Mouse (Mus musculus) cerebellum, adult 2 months (tissue): ENCODE data around the gene Robo4.

Experiments
- CTCF ChIP-seq: fragments of 200-500 bp; IDR thresholded peaks from 2 replicates; pipeline ENCODE4 v1.5.1; 2011; ENCODE audit warnings: low read depth, mild to moderate bottlenecking, control low read depth, low read length, moderate library complexity, borderline replicate concordance; ENCODE audit not compliant: insufficient read depth
- POLR2A ChIP-seq: fragments of 200-500 bp; IDR thresholded peaks from 2 replicates; pipeline ENCODE4 v1.6.1; 2011; ENCODE audit warnings: low read length, control low read depth, borderline replicate concordance; ENCODE audit not compliant: insufficient read depth

- no peak for TF ChIP-seq CTCF
- no peak for TF ChIP-seq POLR2A
Measured at GRCm38 (mm10) chr9:37362881-37363280, 38.8 kb upstream of the Robo4 start.
